Mouse (Mus musculus): ENCODE results near the gene Fbxl5. TPM values are rescaled to one million over a fixed set of nuclear protein-coding genes. Genes with fewer than 3 reads are reported as not detected.

The Fbxl5 gene
- polyA plus RNA-seq, 1 experiment: 23.1 TPM

- 84% methylated on average over 5 of the region's 5 CpGs for WGBS
- DNase-seq (ENCODE audit: low read depth, low spot score): no peak
These were observed 99.6 kb downstream of the Fbxl5 start for GRCm38 (mm10) chr5:43721538-43722451.

GRCm38 (mm10) chr5:43699240-43699639 is 122.2 kb downstream of the Fbxl5 start:
- no peak for DNase-seq (ENCODE audit: low read depth, low spot score)

GRCm38 (mm10) chr5:43697133-43697532 is 124.3 kb downstream of the Fbxl5 start:
- DNase-seq (ENCODE audit: low read depth, low spot score): no peak
- WGBS: 93% methylated on average over 3 of the region's 3 CpGs

Other genes with a start within 250 kb of the Fbxl5 start
- 1.6 and 1.9 TPM in 2 replicates for gene Cc2d2a, start 159.3 kb downstream of the Fbxl5 start, polyA plus RNA-seq (2012; rRNA removed)
- 28.4 and 64.2 TPM in 2 replicates for gene Bst1, start 2.8 kb downstream of the Fbxl5 start, polyA plus RNA-seq (2012; rRNA removed)
- 54.3 and 78.0 TPM in 2 replicates for gene Cd38, start 46.9 kb upstream of the Fbxl5 start, polyA plus RNA-seq (2012; rRNA removed)
- 1.6 and 2.0 TPM in 2 replicates for gene Gm7879, start 91.5 kb upstream of the Fbxl5 start, polyA plus RNA-seq (2012; rRNA removed)
- gene Fgfbp1, start 160.1 kb upstream of the Fbxl5 start, polyA plus RNA-seq (2012; rRNA removed): 49.3 and 75.7 TPM in 2 replicates